Mouse (Mus musculus) kidney, embryonic 14.5 days (tissue): Measurements from ENCODE around the gene Wnt6. TPM values are rescaled to one million over a fixed set of nuclear protein-coding genes. Genes with fewer than 3 reads are reported as not detected.

Experiments used
- ATAC-seq: fragments of 200-750 bp; cut with Nextera tagmentation; 2 replicates; pipeline ENCODE4 v1.8.0; 2017; ENCODE audit warnings: moderate number of reproducible peaks, mild to moderate bottlenecking, moderate TSS enrichment, moderate library complexity; ENCODE audit not compliant: low FRiP score, low TSS enrichment
- H3K27ac ChIP-seq: fragments of 300-500 bp; sonication (generic); 2 replicates; pipeline ENCODE4 v1.5.1; 2014; ENCODE audit warnings: low read depth, mild to moderate bottlenecking, low read length, moderate library complexity, mixed read lengths
- H3K27me3 ChIP-seq: fragments of 300-500 bp; sonication (generic); 2 replicates; pipeline ENCODE4 v1.6.1; 2014; ENCODE audit warnings: mild to moderate bottlenecking, low read length; ENCODE audit not compliant: control insufficient read depth, insufficient read depth
- H3K36me3 ChIP-seq: fragments of 300-500 bp; sonication (generic); 2 replicates; pipeline ENCODE4 v1.6.1; 2014; ENCODE audit warnings: low read length, mixed read lengths; ENCODE audit not compliant: control insufficient read depth, insufficient read depth
- H3K4me1 ChIP-seq: fragments of 300-500 bp; sonication (generic); 2 replicates; pipeline ENCODE4 v1.6.1; 2014; ENCODE audit warnings: low read length, mixed read lengths; ENCODE audit not compliant: control insufficient read depth, insufficient read depth
- H3K4me2 ChIP-seq: fragments of 300-500 bp; sonication (generic); replicated peaks from 2 replicates; pipeline ENCODE4 v1.6.1; 2014; ENCODE audit warnings: low read depth, mild to moderate bottlenecking, low read length
- H3K4me3 ChIP-seq: fragments of 300-500 bp; sonication (generic); 2 replicates; pipeline ENCODE4 v1.5.1; 2014; ENCODE audit warnings: mild to moderate bottlenecking, low read length
- H3K9ac ChIP-seq: fragments of 300-500 bp; sonication (generic); 2 replicates; pipeline ENCODE4 v1.6.1; 2014; ENCODE audit warnings: low read depth, mild to moderate bottlenecking, low read length, moderate library complexity
- H3K9me3 ChIP-seq: fragments of 300-500 bp; sonication (generic); 2 replicates; pipeline ENCODE4 v1.6.1; 2016; ENCODE audit warnings: low read length; ENCODE audit not compliant: control insufficient read depth
- WGBS: fragments of 180-500 bp; shearing (Covaris S2); extraction: QIAGEN DNeasy Blood & Tissue Kit; methylation state at CpG from one replicate; pipeline ENCODE4 v1.1.7; 2014; 5-methylcytosine and 5-hydroxymethylcytosine counted together
- polyA plus RNA-seq: library from polyadenylated mRNA; unstranded; fragments of >200 nt; fragmentation: Nextera tagmentation; extraction: Ambion mirVana; gene quantifications from 2 replicates; pipeline ENCODE4 v1.2.1, GENCODE M21; 2014

Gene Wnt6
- polyA plus RNA-seq, 1 experiment from 2014 or later: 3.4 TPM

DNA sequence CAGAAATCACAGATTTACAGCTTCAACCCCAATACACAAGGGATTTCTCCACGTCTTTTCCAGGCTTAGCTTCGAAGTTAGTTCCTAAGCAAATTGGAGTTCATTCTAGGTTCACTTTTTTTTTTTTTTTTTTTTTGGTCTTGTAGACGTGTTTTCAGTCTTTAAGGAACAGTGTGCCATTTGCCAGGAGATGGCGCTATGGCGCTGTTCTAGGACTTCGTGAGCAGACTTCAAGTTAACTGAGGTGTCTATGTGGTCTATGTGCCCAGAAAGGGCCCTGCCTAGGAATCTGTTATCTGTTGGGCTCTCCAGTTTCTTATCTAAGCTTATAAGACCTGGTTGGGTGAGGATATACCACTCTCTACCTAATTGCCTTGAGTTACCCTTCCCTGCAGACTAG lies 8.6 kb upstream of the Wnt6 start:
- H3K27me3 ChIP-seq: peaks cover 10% of the 10 kb centered on the region

DNA sequence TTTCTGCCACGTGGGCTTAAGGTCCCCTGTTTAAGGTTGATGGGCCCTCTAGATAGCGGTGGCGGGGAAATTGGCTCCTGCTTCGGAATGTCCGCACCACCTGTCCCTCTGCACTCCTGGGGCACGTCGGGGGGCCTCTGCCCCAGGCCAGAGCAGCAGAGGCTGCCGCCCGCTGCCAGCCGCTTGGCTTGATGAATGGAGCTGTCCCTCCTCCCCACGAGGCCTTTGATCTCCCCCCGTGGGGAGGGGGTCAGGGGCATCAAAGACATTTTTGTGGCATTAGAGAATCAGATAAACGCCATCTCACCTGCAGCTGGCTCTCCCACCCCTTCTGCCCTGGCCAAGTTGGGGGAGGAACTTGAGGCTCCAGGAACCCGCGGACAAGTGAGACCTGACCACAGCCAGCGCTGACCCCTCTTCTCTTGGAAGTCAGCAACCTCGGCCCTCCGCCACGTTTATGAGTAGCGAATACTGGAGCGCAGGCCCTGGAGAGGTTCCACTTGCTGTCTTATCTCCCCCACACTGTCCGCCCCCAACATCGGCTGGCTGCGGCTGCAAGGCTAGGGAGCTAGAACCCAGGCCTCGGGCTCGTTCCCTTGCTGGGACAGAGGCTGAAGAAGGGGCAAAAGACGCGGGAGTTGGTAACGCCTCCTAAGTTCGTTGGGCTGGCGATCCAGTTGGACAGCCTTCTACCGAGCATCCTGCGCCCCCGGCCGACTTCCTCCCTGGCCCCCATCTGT lies 795 bp upstream of the Wnt6 start:
- peak; percentile 18; the same call in 1 of the 2 replicates for ATAC-seq
- H3K4me3 ChIP-seq: peak overlapping the region; percentile 50
- peak overlapping the region; percentile 24 for H3K9ac ChIP-seq
- H3K9me3 ChIP-seq: no peaks in the 10 kb centered on the region
- H3K36me3 ChIP-seq: no peaks in the 10 kb centered on the region
- peak overlapping the region; percentile 86 for H3K4me2 ChIP-seq
- under 1% methylated on average over 35 of the region's 35 CpGs for WGBS
- H3K27ac ChIP-seq: no peak overlapping the region
- peaks cover 24% of the 10 kb centered on the region for H3K4me1 ChIP-seq
- peaks cover 48% of the 10 kb centered on the region for H3K27me3 ChIP-seq

More for the DNA sequence above, 8.6 kb upstream of the Wnt6 start:
- no peaks in the 10 kb centered on the region for H3K4me1 ChIP-seq
- ATAC-seq: no peak
- H3K9me3 ChIP-seq: no peaks in the 10 kb centered on the region
- 4% methylated on average over 6 of the region's 6 CpGs for whole genome bisulfite sequencing
- H3K4me3 ChIP-seq: no peak overlapping the region
- H3K4me2 ChIP-seq: no peak overlapping the region
- H3K36me3 ChIP-seq: no peaks in the 10 kb centered on the region
- H3K9ac ChIP-seq: no peak overlapping the region
- no peak overlapping the region for H3K27ac ChIP-seq

GRCm38 (mm10) chr1:74771467-74771844 lies 236 bp upstream of the Wnt6 start:
- Histone ChIP-seq H3K36me3 (no peaks in the 10 kb centered on the region), H3K9ac (peak overlapping the region; percentile 50; the same call in 1 of the 2 replicates), H3K27me3 (peaks cover 48% of the 10 kb centered on the region), H3K4me3 (peak overlapping the region; percentile 50), H3K4me1 (peaks cover 24% of the 10 kb centered on the region), H3K27ac (no peak overlapping the region), H3K9me3 (no peaks in the 10 kb centered on the region), H3K4me2 (peak overlapping the region; percentile 86)
- ATAC-seq: peak; percentile 34; the same call in 1 of the 2 replicates
- WGBS: under 1% methylated on average over 26 of the region's 26 CpGs

- Histone ChIP-seq H3K4me1 (peaks cover 24% of the 10 kb centered on the region), H3K27ac (no peak overlapping the region), H3K27me3 (peaks cover 48% of the 10 kb centered on the region), H3K9me3 (no peaks in the 10 kb centered on the region), H3K4me3 (peak overlapping the region; percentile 50), H3K4me2 (peak overlapping the region; percentile 86), H3K9ac (peak overlapping the region; percentile 50; the same call in 1 of the 2 replicates), H3K36me3 (no peaks in the 10 kb centered on the region)
- WGBS: under 1% methylated on average over 39 of the region's 51 CpGs
- ATAC-seq: no peak
Measured at GRCm38 (mm10) chr1:74771931-74772620, 384 bp downstream of the Wnt6 start.

GRCm38 (mm10) chr1:74773136-74773535 lies 1.4 kb downstream of the Wnt6 start:
- H3K4me2 ChIP-seq: peak overlapping the region; percentile 86
- H3K4me3 ChIP-seq: peak overlapping the region; percentile 50
- under 1% methylated on average over 15 of the region's 15 CpGs for whole genome bisulfite sequencing
- H3K27me3 ChIP-seq: peaks cover 45% of the 10 kb centered on the region
- H3K36me3 ChIP-seq: no peaks in the 10 kb centered on the region
- H3K27ac ChIP-seq: no peak overlapping the region
- no peaks in the 10 kb centered on the region for H3K9me3 ChIP-seq
- no peak overlapping the region for H3K9ac ChIP-seq
- peak; percentile 87 for ATAC-seq
- peaks cover 24% of the 10 kb centered on the region for H3K4me1 ChIP-seq

DNA sequence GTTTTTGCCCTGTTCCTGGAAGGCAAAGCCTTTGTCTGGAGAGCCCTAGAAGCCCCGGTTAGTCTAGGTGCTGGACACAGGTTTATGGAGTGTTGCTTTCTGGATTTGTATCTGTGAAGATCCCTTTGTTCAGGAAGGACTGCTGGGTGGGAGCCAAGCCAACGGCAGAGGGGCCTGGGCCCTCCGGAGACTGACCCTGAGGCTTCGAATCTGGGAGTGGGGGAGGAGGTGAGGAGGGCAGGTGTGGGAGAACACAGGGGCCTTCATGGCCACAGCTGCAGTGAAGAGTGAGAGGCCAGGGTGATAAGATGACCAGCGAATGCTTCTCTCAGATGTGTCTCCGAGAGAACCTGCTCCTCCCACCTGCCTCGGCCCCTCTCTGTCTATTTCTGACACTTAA lies 2.4 kb downstream of the Wnt6 start:
- no peaks in the 10 kb centered on the region for H3K9me3 ChIP-seq
- no peak overlapping the region for H3K4me2 ChIP-seq
- no peak for ATAC-seq
- H3K4me3 ChIP-seq: no peak overlapping the region
- H3K4me1 ChIP-seq: peaks cover 24% of the 10 kb centered on the region
- H3K9ac ChIP-seq: no peak overlapping the region
- H3K27ac ChIP-seq: no peak overlapping the region
- H3K27me3 ChIP-seq: peaks cover 45% of the 10 kb centered on the region
- 11% methylated on average over 7 of the region's 7 CpGs for WGBS
- no peaks in the 10 kb centered on the region for H3K36me3 ChIP-seq

DNA sequence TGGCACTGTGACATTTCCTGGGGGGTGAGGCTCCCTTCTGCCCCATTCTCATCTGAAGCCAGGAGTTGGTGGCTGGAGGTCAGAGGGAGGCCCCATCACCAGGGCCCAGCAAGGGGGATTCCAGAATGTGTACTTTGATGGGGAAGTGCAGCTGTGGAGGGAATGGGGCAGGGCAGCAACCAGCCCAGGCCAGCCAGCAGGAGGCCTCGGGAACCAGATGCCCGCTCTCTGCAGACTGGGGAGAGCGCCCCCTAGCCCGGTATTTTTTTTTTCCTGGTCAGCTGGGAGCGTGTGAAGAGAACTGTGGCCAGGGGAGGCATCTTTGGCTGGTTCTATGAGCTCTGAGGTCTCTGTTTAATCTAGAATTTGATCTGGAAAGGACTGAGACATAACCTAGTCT lies 4.1 kb downstream of the Wnt6 start:
- peaks cover 17% of the 10 kb centered on the region for H3K4me1 ChIP-seq
- no peak overlapping the region for H3K4me2 ChIP-seq
- H3K4me3 ChIP-seq: no peak overlapping the region
- no peaks in the 10 kb centered on the region for H3K36me3 ChIP-seq
- no peak overlapping the region for H3K27ac ChIP-seq
- peaks cover 36% of the 10 kb centered on the region for H3K27me3 ChIP-seq
- WGBS: 14% methylated on average over 5 of the region's 5 CpGs
- no peak overlapping the region for H3K9ac ChIP-seq
- H3K9me3 ChIP-seq: no peaks in the 10 kb centered on the region
- ATAC-seq: no peak

GRCm38 (mm10) chr1:74778934-74779486 lies 7.3 kb downstream of the Wnt6 start:
- Histone ChIP-seq H3K4me1 (peaks cover 10% of the 10 kb centered on the region; the same call in 1 of the 2 replicates), H3K27ac (no peak overlapping the region), H3K9me3 (no peaks in the 10 kb centered on the region), H3K4me2 (no peak overlapping the region), H3K9ac (no peak overlapping the region), H3K4me3 (no peak overlapping the region), H3K36me3 (no peaks in the 10 kb centered on the region), H3K27me3 (peaks cover 52% of the 10 kb centered on the region)
- no peak for ATAC-seq
- WGBS: 37% methylated on average over 3 of the region's 3 CpGs

DNA sequence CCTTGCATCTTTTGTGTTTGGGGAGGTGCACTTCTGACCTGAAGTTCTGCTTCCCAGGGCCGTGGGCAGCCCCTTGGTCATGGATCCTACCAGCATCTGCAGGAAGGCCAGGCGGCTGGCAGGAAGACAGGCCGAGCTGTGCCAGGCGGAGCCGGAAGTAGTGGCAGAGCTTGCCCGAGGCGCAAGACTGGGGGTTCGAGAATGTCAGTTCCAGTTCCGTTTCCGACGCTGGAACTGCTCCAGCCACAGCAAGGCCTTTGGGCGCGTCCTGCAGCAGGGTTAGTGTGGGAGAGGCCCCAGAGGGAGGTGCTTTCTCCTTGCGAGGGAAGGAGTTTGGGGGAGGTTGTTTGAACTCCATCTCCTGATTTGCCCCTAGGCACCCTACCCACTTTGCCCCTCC lies 10.4 kb downstream of the Wnt6 start:
- H3K27ac ChIP-seq: no peak overlapping the region
- WGBS: 17% methylated on average over 14 of the region's 14 CpGs
- H3K9me3 ChIP-seq: no peaks in the 10 kb centered on the region
- no peak overlapping the region for H3K4me3 ChIP-seq
- peaks cover 73% of the 10 kb centered on the region for H3K27me3 ChIP-seq
- H3K9ac ChIP-seq: no peak overlapping the region
- ATAC-seq: no peak
- no peaks in the 10 kb centered on the region for H3K36me3 ChIP-seq
- H3K4me1 ChIP-seq: peaks cover 9% of the 10 kb centered on the region; the same call in 1 of the 2 replicates
- no peak overlapping the region for H3K4me2 ChIP-seq
